Mouse (Mus musculus) B cell, adult 2 months (primary cell): ENCODE measurements around the gene Abcb6.

Experiments used
- DNase-seq, 2 experiments: peaks; one replicate each; pipeline ENCODE4 v3.0.0; 2022

Abcb6 gene

GRCm38 (mm10) chr1:75142301-75143261, 37.6 kb downstream of the Abcb6 start, which contains the start of the genes Cnppd1 and Retreg2:
Gene Cnppd1 (minus strand): TSS chr1:75142711.
Gene Retreg2 (plus strand): TSS chr1:75142778.
- DNase-seq, result peak; percentile 96 to 97

GRCm38 (mm10) chr1:75141486-75142190, 38.6 kb downstream of the Abcb6 start:
- DNase-seq, result peak; percentile 69 to 73

- DNase-seq, result no peak
Observed at GRCm38 (mm10) chr1:75140601-75141190, 39.5 kb downstream of the Abcb6 start.

DNA sequence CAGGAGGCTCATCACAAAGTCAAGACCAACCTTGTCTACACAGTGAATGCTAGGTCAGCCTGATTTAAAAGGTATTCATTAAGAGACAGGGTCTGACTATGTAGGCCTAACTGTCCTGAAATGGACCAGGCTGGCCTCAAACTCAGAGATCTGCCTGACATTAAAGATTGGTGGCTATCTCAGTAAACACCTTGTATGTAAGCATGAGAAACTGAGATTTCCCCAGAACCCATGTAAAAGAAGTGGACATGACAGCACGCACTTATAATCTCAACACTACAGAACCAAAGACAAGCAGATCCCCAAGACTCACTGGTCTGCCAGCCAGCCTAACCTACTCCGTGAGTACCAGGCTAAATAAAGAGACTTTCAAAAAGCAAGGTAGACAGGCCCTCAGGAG, 41.7 kb downstream of the Abcb6 start:
- DNase-seq, result no peak

DNA sequence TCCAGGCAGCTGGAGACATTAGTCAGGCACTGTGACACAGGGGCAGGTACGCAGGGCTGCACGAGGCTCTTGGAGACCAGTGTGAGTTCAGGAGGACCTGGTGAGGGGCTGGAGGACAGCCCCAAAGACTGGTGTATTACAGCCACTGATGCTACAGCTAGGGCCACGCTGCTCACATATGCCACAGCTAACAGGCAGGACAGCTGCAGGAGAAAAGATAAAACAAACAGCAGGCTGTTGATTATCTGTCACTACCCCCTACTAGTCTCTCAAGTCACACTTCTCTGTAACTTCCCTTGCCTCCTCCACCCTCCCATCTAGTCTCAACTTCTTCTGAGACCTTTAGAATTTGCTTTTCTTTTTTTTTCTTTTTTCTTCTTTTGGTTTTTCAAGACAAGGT, 43.5 kb downstream of the Abcb6 start:
- no peak for DNase-seq

- no peak for DNase-seq
Observed at GRCm38 (mm10) chr1:75136293-75136692, 43.9 kb downstream of the Abcb6 start.

DNA sequence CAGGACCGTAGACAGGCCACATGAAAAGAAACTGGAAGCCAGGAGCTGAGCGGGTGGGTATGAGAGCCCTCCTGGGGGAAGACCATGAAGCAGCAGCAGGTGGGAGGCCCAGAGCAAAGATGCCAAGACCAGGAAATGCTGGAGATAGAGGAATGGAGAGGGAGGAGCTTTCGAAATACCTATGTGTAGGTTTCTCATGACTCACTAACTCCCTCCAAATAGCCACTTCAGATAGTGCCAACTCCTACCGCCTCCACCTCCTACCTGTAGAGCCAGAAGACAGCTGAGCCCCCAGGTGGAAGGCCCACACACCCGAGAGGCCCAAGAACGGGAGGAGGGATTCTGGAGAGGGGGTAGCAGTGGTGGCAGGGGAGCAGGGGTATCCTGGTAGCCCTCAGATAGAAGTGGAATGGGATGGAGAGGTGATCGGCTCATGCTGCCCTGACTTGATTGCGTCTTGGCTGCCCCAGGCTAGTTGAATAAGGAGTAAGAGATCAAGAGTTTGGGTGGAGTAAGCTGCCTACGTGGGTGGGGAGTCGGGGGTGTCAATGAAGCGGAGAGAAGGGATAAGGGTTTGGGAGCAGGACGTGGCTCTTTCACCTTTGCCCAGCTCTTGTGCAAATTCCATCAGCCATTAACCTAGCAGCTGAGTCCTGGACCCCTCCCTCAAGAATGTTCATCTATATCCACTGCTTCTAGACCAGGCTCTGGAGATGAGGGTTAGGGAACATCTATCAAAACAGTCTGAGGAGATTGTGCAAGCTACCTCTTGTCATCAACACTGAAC, 46.6 kb downstream of the Abcb6 start, which contains the start of gene Slc23a3:
Gene Slc23a3, minus strand, starts transcription at position 470 of the 787 bp plus-strand sequence.
- DNase-seq, result no peak

- no peak for DNase-seq
Observed at GRCm38 (mm10) chr1:75128641-75129040, 51.6 kb downstream of the Abcb6 start.

DNA sequence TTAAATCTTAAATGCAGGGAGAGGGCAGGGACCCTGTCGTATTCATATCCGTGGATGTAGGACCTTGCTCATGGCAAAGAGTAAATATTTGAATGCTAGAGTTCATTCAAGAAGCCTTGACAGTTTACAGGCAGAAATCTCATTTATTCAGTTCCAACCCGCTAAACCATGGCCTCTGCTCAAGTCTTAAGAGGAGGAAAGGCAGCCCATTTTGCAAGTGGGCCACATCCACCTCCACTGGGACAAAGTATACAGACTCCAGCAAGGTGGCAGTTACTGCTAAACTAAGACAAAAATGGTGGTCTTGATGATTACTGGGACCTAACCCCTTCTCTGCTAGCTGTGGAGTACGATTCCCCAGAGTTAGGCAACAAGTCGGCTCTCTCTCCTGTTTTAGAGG, 54.8 kb downstream of the Abcb6 start:
- peak in 1 of 2 experiments; percentile 13 for DNase-seq

DNA sequence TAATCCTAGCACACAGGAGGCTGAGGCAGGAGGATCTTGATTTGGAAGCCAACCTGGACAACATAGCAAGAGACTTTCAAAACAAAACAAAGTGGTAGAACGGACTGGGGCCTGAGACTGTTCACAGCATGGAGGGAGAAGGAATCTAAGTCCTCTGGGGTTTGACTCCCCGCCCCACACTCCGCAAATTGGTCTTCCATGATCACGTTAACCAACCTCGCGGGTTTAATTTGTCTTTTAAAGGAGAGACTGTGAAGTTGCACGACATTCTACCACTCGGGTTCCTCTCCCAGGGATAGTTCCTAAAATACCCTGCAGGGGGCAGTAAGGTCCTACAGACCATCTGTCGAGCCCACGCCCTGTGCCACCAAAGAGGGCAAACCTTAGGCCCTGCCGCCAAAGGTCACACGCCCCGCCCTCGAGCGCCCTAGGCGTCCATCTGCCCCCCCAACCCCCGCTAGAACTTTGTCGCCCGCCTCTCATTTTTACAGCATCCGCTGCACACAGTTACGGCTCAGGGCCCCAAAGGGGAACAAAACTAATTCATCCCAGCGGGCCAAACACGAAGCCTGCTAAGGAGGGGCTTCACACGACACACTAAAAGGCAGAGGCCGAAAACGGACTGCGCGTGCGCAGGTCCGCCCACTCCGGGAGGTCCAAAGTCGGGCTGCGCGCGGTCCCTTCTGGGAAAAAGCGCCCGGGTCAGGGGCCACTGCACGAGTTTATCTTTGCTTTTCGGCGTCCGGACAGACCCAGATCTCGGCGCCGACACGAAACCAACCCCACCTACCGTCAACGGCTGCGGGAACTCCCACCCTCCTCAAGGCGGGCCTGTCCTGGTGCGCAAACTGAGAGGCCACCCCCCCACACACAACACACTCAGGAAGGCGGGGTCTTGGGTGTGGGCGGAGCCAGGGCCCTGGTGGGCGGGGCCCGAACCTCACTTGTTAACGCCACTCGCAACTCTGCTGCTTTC, 55.6 kb downstream of the Abcb6 start, which contains the start of gene Nhej1:
Gene Nhej1, minus strand, starts transcription at position 855 of the 976 bp plus-strand sequence.
- peak; percentile 97 for DNase-seq

- DNase-seq, result peak; percentile 51 to 58
Observed at GRCm38 (mm10) chr1:75122211-75122610, 58.0 kb downstream of the Abcb6 start.
